Mouse (Mus musculus): Measurements from ENCODE around the gene Hipk2. TPM values are rescaled to one million over a fixed set of nuclear protein-coding genes. Genes with fewer than 3 reads are reported as not detected.

Gene Hipk2
- polyA plus RNA-seq, 1 experiment from 2014 or later = 28.0 TPM

- Histone ChIP-seq H3K27me3 (ENCODE audit: insufficient read depth, low read length) (no peaks in the 10 kb centered on the region), H3K27ac (ENCODE audit: low read length) (no peak overlapping the region), H3K36me3 (ENCODE audit: insufficient read depth, low read length) (no peaks in the 10 kb centered on the region), H3K4me1 (ENCODE audit: insufficient read depth, low read length) (0 out of 2 replicates have a peak, but pooled peaks cover 4% of the 10 kb centered on the region), H3K9me3 (ENCODE audit: low read length) (no peaks in the 10 kb centered on the region), H3K4me3 (ENCODE audit: low read length) (no peak overlapping the region), H3K9ac (replicated peaks; ENCODE audit: low read length) (no peak overlapping the region), H3K4me2 (replicated peaks; ENCODE audit: low read depth, low read length) (no peak overlapping the region)
- WGBS = 43% methylated on average over 6 of the region's 6 CpGs
- no peak for ATAC-seq (ENCODE audit: low FRiP score, low TSS enrichment)
Observed at GRCm38 (mm10) chr6:38906005-38906404, 30.0 kb upstream of the Hipk2 start.

DNA sequence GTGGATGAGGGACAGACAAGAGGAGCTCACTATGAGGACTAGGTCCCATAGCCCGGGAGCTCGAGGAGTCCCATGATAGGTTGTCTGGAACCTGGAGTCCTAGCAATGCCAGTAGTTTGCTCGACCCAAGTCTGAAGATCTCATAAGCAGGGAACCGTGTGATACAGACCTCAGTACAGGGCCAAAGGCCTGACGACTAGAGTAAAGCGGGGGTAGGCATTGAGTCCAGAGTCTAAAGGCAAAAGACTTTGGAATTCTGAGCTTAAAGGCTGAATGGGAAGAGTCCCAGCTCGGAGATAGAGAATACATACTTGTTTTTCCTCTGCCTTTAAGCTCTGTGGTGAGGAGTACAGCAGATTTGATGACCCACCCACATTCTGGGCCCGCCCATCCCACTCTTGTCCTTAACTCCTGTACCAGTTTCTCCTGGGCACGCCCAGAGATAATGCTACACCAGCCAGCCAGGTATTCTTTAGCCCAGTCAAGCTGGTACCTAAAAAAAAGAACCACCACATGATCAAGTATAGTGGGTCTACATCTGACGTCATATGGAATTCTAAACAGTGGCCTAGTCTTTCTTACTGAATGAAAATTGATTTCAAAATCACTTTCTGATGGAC, 27.0 kb upstream of the Hipk2 start:
- H3K36me3 ChIP-seq (ENCODE audit: insufficient read depth, low read length) = no peaks in the 10 kb centered on the region
- H3K9ac ChIP-seq (replicated peaks; ENCODE audit: low read length) = no peak overlapping the region
- WGBS = 89% methylated on average over 10 of the region's 10 CpGs
- H3K27me3 ChIP-seq (ENCODE audit: insufficient read depth, low read length) = no peaks in the 10 kb centered on the region
- H3K4me3 ChIP-seq (ENCODE audit: low read length) = no peak overlapping the region
- no peak overlapping the region for H3K27ac ChIP-seq (ENCODE audit: low read length)
- no peak overlapping the region for H3K4me2 ChIP-seq (replicated peaks; ENCODE audit: low read depth, low read length)
- no peak; the same call in 1 of the 2 replicates for ATAC-seq (ENCODE audit: low FRiP score, low TSS enrichment)
- H3K9me3 ChIP-seq (ENCODE audit: low read length) = no peaks in the 10 kb centered on the region
- H3K4me1 ChIP-seq (ENCODE audit: insufficient read depth, low read length) = 0 out of 2 replicates have a peak, but pooled peaks cover 4% of the 10 kb centered on the region

DNA sequence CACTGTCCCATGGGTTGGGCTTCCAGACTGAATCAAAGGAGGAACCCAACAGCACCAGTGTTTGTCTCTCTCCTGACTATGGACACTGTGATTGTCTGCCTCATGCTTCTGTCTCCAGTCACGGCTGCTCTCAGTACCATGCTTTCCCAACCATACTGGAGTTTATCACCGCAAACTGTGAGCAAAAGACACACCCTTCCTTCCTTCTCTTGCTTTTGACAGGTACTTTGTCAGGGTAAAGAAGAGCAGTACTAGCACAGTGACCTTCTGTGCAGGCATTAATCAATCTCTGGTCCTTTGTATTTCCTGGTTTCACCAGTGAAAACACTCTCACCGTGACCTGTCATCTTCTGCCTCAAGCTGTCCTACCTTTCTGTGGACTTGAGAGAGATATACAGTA, 25.7 kb upstream of the Hipk2 start:
- H3K36me3 ChIP-seq (ENCODE audit: insufficient read depth, low read length) = no peaks in the 10 kb centered on the region
- WGBS = 66% methylated on average over 3 of the region's 3 CpGs
- no peak overlapping the region for H3K9ac ChIP-seq (replicated peaks; ENCODE audit: low read length)
- H3K4me2 ChIP-seq (replicated peaks; ENCODE audit: low read depth, low read length) = no peak overlapping the region
- no peak overlapping the region for H3K27ac ChIP-seq (ENCODE audit: low read length)
- no peak overlapping the region for H3K4me3 ChIP-seq (ENCODE audit: low read length)
- H3K4me1 ChIP-seq (ENCODE audit: insufficient read depth, low read length) = peaks cover 13% of the 10 kb centered on the region; the same call in 1 of the 2 replicates
- H3K27me3 ChIP-seq (ENCODE audit: insufficient read depth, low read length) = no peaks in the 10 kb centered on the region
- no peaks in the 10 kb centered on the region for H3K9me3 ChIP-seq (ENCODE audit: low read length)
- no peak for ATAC-seq (ENCODE audit: low FRiP score, low TSS enrichment)

- no peak for ATAC-seq (ENCODE audit: low FRiP score, low TSS enrichment)
- WGBS = 66% methylated on average over 4 of the region's 4 CpGs
Observed at GRCm38 (mm10) chr6:38901152-38901551, 25.2 kb upstream of the Hipk2 start.

GRCm38 (mm10) chr6:38900479-38901126, 24.6 kb upstream of the Hipk2 start:
- Histone ChIP-seq H3K27ac (ENCODE audit: low read length) (no peak overlapping the region), H3K36me3 (ENCODE audit: insufficient read depth, low read length) (no peaks in the 10 kb centered on the region), H3K4me3 (ENCODE audit: low read length) (no peak overlapping the region), H3K27me3 (ENCODE audit: insufficient read depth, low read length) (no peaks in the 10 kb centered on the region), H3K4me2 (replicated peaks; ENCODE audit: low read depth, low read length) (no peak overlapping the region), H3K4me1 (ENCODE audit: insufficient read depth, low read length) (peaks cover 14% of the 10 kb centered on the region; the same call in 1 of the 2 replicates), H3K9ac (replicated peaks; ENCODE audit: low read length) (no peak overlapping the region), H3K9me3 (ENCODE audit: low read length) (no peaks in the 10 kb centered on the region)
- 88% methylated on average over 4 of the region's 4 CpGs for WGBS
- no peak for ATAC-seq (ENCODE audit: low FRiP score, low TSS enrichment)

More at GRCm38 (mm10) chr6:38901152-38901551, 25.2 kb upstream of the Hipk2 start:
- Histone ChIP-seq H3K27me3 (ENCODE audit: insufficient read depth, low read length) (no peaks in the 10 kb centered on the region), H3K4me1 (ENCODE audit: insufficient read depth, low read length) (peaks cover 14% of the 10 kb centered on the region; the same call in 1 of the 2 replicates), H3K9ac (replicated peaks; ENCODE audit: low read length) (no peak overlapping the region), H3K9me3 (ENCODE audit: low read length) (no peaks in the 10 kb centered on the region), H3K4me3 (ENCODE audit: low read length) (no peak overlapping the region), H3K4me2 (replicated peaks; ENCODE audit: low read depth, low read length) (no peak overlapping the region), H3K36me3 (ENCODE audit: insufficient read depth, low read length) (no peaks in the 10 kb centered on the region), H3K27ac (ENCODE audit: low read length) (no peak overlapping the region)

- H3K4me3 ChIP-seq (ENCODE audit: low read length) = no peak overlapping the region
- H3K4me1 ChIP-seq (ENCODE audit: insufficient read depth, low read length) = peaks cover 14% of the 10 kb centered on the region; the same call in 1 of the 2 replicates
- WGBS = 83% methylated on average over 4 of the region's 4 CpGs
- H3K9ac ChIP-seq (replicated peaks; ENCODE audit: low read length) = no peak overlapping the region
- no peak for ATAC-seq (ENCODE audit: low FRiP score, low TSS enrichment)
- H3K4me2 ChIP-seq (replicated peaks; ENCODE audit: low read depth, low read length) = no peak overlapping the region
- H3K27me3 ChIP-seq (ENCODE audit: insufficient read depth, low read length) = no peaks in the 10 kb centered on the region
- no peaks in the 10 kb centered on the region for H3K36me3 ChIP-seq (ENCODE audit: insufficient read depth, low read length)
- H3K27ac ChIP-seq (ENCODE audit: low read length) = no peak overlapping the region
- H3K9me3 ChIP-seq (ENCODE audit: low read length) = no peaks in the 10 kb centered on the region
Observed at GRCm38 (mm10) chr6:38900073-38900472, 24.1 kb upstream of the Hipk2 start.

- Histone ChIP-seq H3K4me1 (ENCODE audit: insufficient read depth, low read length) (peaks cover 10% of the 10 kb centered on the region; the same call in 1 of the 2 replicates), H3K4me2 (replicated peaks; ENCODE audit: low read depth, low read length) (no peak overlapping the region), H3K4me3 (ENCODE audit: low read length) (no peak overlapping the region), H3K9ac (replicated peaks; ENCODE audit: low read length) (no peak overlapping the region), H3K36me3 (ENCODE audit: insufficient read depth, low read length) (no peaks in the 10 kb centered on the region), H3K27ac (ENCODE audit: low read length) (no peak overlapping the region), H3K27me3 (ENCODE audit: insufficient read depth, low read length) (no peaks in the 10 kb centered on the region), H3K9me3 (ENCODE audit: low read length) (no peaks in the 10 kb centered on the region)
- WGBS = 31% methylated on average over 3 of the region's 3 CpGs
- ATAC-seq (ENCODE audit: low FRiP score, low TSS enrichment) = no peak
Observed at GRCm38 (mm10) chr6:38893615-38894014, 17.6 kb upstream of the Hipk2 start.

DNA sequence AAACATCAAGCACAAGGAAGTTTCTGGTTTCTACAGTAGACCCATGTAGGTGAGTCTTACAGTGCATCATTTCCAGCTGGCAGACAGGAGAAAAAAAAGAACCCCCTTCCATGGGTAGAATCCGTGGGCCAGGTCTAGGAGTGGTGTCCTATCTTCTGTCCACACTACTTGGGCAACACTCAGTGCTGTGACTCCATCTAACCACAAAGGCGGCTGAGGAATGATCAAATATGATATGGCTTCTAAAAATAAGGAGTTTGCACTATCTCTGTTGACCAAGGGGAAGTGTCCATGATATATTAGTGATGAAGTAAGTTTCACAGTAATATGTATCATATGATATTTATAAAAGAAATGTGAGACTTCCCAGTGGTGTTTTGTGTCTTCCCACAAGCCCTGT, 16.1 kb upstream of the Hipk2 start:
- 59% methylated on average over 2 of the region's 2 CpGs for WGBS
- no peak for ATAC-seq (ENCODE audit: low FRiP score, low TSS enrichment)
- Histone ChIP-seq H3K36me3 (ENCODE audit: insufficient read depth, low read length) (no peaks in the 10 kb centered on the region), H3K9ac (replicated peaks; ENCODE audit: low read length) (no peak overlapping the region), H3K4me2 (replicated peaks; ENCODE audit: low read depth, low read length) (no peak overlapping the region), H3K27me3 (ENCODE audit: insufficient read depth, low read length) (no peaks in the 10 kb centered on the region), H3K4me3 (ENCODE audit: low read length) (no peak overlapping the region), H3K27ac (ENCODE audit: low read length) (no peak overlapping the region), H3K4me1 (ENCODE audit: insufficient read depth, low read length) (peaks cover 5% of the 10 kb centered on the region; the same call in 1 of the 2 replicates), H3K9me3 (ENCODE audit: low read length) (no peaks in the 10 kb centered on the region)

DNA sequence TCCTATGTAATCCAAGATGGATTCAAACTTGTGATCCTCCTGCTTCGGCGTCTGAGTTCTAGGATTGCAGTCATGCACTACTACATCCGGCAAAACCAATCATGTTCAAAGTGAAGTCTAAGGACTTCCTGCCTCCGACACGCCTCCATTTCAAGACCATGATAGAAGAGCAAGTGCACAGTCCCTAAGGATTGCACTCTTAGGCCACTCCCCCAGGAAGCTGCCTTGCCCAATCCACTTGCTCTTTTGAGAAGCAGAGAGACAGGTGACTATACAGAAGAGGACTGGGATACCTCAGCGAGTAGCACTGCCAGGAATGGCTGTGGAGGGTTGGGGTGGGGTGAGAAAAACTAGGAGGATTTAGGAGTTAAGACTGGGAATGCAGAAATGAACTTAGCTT, 13.2 kb upstream of the Hipk2 start:
- WGBS = 69% methylated on average over 6 of the region's 6 CpGs
- no peak overlapping the region for H3K27ac ChIP-seq (ENCODE audit: low read length)
- H3K4me3 ChIP-seq (ENCODE audit: low read length) = no peak overlapping the region
- H3K9ac ChIP-seq (replicated peaks; ENCODE audit: low read length) = no peak overlapping the region
- no peaks in the 10 kb centered on the region for H3K36me3 ChIP-seq (ENCODE audit: insufficient read depth, low read length)
- no peak overlapping the region for H3K4me2 ChIP-seq (replicated peaks; ENCODE audit: low read depth, low read length)
- no peak for ATAC-seq (ENCODE audit: low FRiP score, low TSS enrichment)
- H3K4me1 ChIP-seq (ENCODE audit: insufficient read depth, low read length) = no peaks in the 10 kb centered on the region
- H3K9me3 ChIP-seq (ENCODE audit: low read length) = no peaks in the 10 kb centered on the region
- no peaks in the 10 kb centered on the region for H3K27me3 ChIP-seq (ENCODE audit: insufficient read depth, low read length)

DNA sequence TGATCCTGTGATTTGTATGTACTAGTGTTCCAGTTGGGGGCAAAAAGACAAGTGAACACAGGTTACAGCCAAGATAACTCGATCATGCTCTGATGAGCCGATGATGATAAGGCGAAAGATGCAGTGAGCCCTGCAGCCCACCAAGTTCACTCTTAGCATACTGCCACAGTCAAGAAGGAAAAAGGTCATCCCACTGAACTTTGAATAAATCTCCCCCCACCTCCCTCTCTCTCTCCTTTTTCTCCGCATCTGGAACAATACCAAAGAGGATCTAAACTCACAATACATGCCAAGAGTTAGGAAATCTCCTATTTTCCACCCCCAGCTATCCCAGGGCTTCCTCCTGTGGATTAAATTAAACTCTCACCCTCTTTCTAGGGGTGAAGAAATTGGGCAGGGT, 11.5 kb upstream of the Hipk2 start:
- no peak for ATAC-seq (ENCODE audit: low FRiP score, low TSS enrichment)
- H3K27me3 ChIP-seq (ENCODE audit: insufficient read depth, low read length) = no peaks in the 10 kb centered on the region
- no peaks in the 10 kb centered on the region for H3K36me3 ChIP-seq (ENCODE audit: insufficient read depth, low read length)
- no peak overlapping the region for H3K27ac ChIP-seq (ENCODE audit: low read length)
- H3K4me3 ChIP-seq (ENCODE audit: low read length) = no peak overlapping the region
- H3K4me2 ChIP-seq (replicated peaks; ENCODE audit: low read depth, low read length) = no peak overlapping the region
- H3K4me1 ChIP-seq (ENCODE audit: insufficient read depth, low read length) = peaks cover 3% of the 10 kb centered on the region; the same call in 1 of the 2 replicates
- H3K9me3 ChIP-seq (ENCODE audit: low read length) = no peaks in the 10 kb centered on the region
- 82% methylated on average over 4 of the region's 4 CpGs for WGBS
- no peak overlapping the region for H3K9ac ChIP-seq (replicated peaks; ENCODE audit: low read length)

Measured in kidney, embryonic 16.5 days (tissue).